In the genomic region with DNA sequence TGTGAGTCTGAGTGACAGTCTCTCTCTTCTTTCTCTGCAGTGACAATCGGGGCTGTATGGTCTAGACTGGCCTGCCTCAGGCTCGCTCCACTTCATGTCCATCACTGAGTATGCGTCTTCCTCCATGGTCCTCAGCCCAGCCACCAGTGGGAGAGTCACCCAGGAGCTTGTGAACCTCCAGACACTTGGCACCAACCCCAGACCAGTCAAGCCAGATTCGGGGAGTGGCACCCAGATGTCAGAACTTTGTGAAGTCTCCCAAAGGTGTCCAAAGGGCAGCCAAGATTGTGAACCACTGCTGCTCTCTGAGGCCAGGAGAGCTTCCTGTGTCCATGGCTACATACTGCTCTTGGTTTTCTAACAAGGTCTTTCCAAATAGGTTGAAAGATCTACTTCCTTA, we compare ENCODE assay signal across 30 mouse cellular contexts. TPM values are rescaled to one million over a fixed set of nuclear protein-coding genes. Genes with fewer than 3 reads are reported as not detected.
"Had no signal": no experiment of that assay in that cellular context is flagged by ENCODE, and none has a peak within 500 bp of the region (broad histone marks: within the 10 kb centered on the region; RNA-seq: fewer than 3 reads in every experiment).

No protein-coding gene starts in this region.

- H3K9ac ChIP-seq: kidney, embryonic 15.5 days; liver, embryonic 14.5 days; lung, embryonic 15.5 days; midbrain, embryonic 13.5 days; neural tube, embryonic 13.5 days had no signal

- H3K4me2 ChIP-seq: kidney, embryonic 15.5 days; liver, embryonic 11.5 days; lung, embryonic 15.5 days; midbrain, embryonic 13.5 days; neural tube, embryonic 13.5 days had no signal

- H3K27ac ChIP-seq: kidney, embryonic 15.5 days; left cerebral cortex, adult 2 months; liver, embryonic 14.5 days; lung, embryonic 15.5 days; midbrain, embryonic 10.5 days; midbrain, embryonic 13.5 days; neural tube, embryonic 13.5 days; stomach, postnatal 0 days had no signal

- DNase-seq: kidney, adult 18-20 months; layer of hippocampus, postnatal 36 days; lung, adult 18-20 months; lung, postnatal 10 days; lung, postnatal 36 days; retina, postnatal 1 day; right cerebral cortex, postnatal 25 days; thymus, postnatal 25 days had no signal

- H3K36me3 ChIP-seq: kidney, embryonic 15.5 days; lung, embryonic 15.5 days; midbrain, embryonic 10.5 days; midbrain, embryonic 13.5 days; neural tube, embryonic 13.5 days had no signal

- H3K9me3 ChIP-seq: kidney, embryonic 15.5 days; lung, embryonic 15.5 days; megakaryocyte, embryonic 14.5 days; midbrain, embryonic 10.5 days; midbrain, embryonic 13.5 days; neural tube, embryonic 13.5 days had no signal

- H3K4me1 ChIP-seq: kidney, embryonic 15.5 days; lung, embryonic 15.5 days; midbrain, embryonic 10.5 days; midbrain, embryonic 13.5 days; neural tube, embryonic 13.5 days had no signal

- ATAC-seq: midbrain, embryonic 13.5 days; midbrain, embryonic 16.5 days had no signal

- H3K4me3 ChIP-seq: kidney, embryonic 15.5 days; left cerebral cortex, adult 2 months; lung, embryonic 15.5 days; megakaryocyte, embryonic 14.5 days; midbrain, embryonic 10.5 days; midbrain, embryonic 13.5 days; myocyte; neural tube, embryonic 13.5 days had no signal

- H3K27me3 ChIP-seq: kidney, embryonic 15.5 days; lung, embryonic 15.5 days; midbrain, embryonic 13.5 days; neural tube, embryonic 13.5 days had no signal

RNA-seq across cellular contexts. Expression of a gene that starts 3.0 kb away (rescaled TPM):
- total RNA-seq: layer of hippocampus, adult 8-10 months; layer of hippocampus, postnatal 10 days; layer of hippocampus, postnatal 36 days; left cerebral cortex, adult 2 months; left cerebral cortex, postnatal 10 days; left cerebral cortex, postnatal 36 days; monocyte, adult 5-6 weeks; neutrophil, adult 5-6 weeks had no signal
- polyA plus RNA-seq: kidney, embryonic 15.5 days; limb, embryonic 11.5 days; limb, embryonic 14.5 days; liver, embryonic 11.5 days; liver, embryonic 14.5 days; lung, embryonic 15.5 days; midbrain, embryonic 10.5 days; midbrain, embryonic 13.5 days; midbrain, embryonic 16.5 days; myocyte; neural tube, embryonic 13.5 days; spleen, adult 2 months; stomach, embryonic 14.5 days; stomach, postnatal 0 days had no signal

RNA-seq across cellular contexts. Expression of a gene that starts 43.8 kb away (rescaled TPM):
- total RNA-seq: monocyte, adult 5-6 weeks had no signal
